Mouse (Mus musculus): ENCODE results near the gene Ctrl.
"Not testable (repeated sequence)": the region's sequence is repeated elsewhere in the genome, so short reads cannot be mapped to it uniquely, and the experiment has no call there.

The Ctrl gene

DNA sequence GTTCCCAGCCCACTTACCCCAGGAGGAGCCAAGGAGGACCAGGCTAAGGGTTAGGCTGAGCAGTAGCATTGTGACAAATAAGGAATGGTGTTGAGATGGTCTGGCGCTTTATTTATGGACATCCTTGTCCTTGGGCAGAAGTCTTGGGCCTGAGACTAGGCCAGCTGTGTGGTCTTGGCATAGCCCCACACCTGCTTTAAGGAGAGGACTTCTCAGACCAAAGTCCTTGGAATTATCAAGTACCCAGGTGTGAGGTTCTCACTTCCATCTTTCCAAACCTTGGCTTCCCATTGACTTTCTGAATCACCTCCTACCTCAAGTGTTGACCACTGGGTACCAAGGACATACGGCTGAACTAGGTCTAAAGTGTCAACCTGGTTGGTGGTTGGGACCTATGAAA lies at the start of gene Ctrl:
Ctrl (minus strand) TSS at position 101 of the 400 bp plus-strand sequence.
- in situ Hi-C loops (cut with MboI; ENCODE audit: low pct_unique_long_range_greater_than_20kb in 1 of 2, low sequenced_read_pairs in 2 of 2, unreplicated experiment in 1 of 2), result no loop called here

DNA sequence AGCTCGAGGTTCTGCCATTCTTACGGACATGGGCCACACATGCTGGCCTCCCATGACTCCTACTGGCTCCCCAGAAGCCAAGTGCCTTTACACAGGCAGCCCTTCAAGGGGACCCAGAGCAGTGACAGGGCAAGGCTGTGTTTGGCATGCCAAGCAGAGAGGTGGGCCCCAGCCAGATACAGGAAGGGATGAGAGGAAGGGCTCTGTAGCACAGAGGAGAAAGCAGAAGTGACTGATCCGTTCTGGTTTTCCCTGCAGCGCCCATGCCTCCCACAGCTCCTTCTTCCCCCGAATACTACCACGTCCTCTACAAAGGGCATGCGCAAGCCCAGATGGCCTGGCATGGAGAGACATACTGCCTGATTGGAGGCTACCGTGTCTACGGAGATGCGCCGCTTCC lies 49.7 kb upstream of the Ctrl start:
- in situ Hi-C loops (cut with MboI; ENCODE audit: low pct_unique_long_range_greater_than_20kb in 1 of 2, low sequenced_read_pairs in 2 of 2, unreplicated experiment in 1 of 2), result not testable (repeated sequence)

DNA sequence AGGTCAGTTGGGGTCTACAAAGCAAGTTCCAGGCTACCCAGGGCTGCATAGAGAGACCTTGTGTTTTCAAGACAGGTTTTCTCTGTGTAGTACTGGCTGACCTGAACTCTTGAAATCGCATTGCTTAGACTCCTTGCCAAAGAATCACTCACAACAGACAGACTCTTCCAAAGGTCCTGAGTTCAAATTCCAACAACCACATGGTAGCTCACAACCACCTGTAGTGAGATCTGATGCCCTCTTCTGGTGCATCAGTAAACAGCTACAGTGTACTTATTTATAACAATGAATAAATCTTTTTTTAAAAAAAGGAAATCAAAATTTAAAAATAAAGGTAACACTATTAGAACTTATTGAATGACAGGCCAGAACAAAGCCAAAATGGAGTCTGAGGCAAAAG lies 47.5 kb upstream of the Ctrl start:
- in situ Hi-C loops (cut with MboI; ENCODE audit: low pct_unique_long_range_greater_than_20kb in 1 of 2, low sequenced_read_pairs in 2 of 2, unreplicated experiment in 1 of 2), result no loop called here

DNA sequence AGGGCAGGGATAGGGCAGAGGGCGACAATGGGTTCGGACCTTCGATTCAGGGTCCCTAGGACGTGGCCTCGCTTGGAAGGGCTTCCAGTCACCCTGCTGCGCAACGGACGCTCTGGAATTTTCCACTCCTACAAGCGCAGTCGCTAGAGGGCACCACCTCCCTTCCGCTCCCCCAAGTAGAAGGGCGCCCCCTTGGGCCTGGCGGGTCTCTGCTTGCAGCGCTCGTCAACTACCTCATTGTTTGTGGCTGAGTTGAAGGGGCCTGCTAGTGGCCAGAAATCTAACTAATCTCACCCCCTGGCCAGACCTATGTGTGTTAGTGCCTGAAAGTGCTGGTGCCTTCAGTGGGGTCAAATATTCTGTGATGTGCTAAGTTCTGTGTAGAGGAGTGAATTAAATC lies 45.7 kb upstream of the Ctrl start, which contains the start of gene Dpep3:
Dpep3 (minus strand) TSS at position 105 of the 400 bp plus-strand sequence.
- in situ Hi-C loops (cut with MboI; ENCODE audit: low pct_unique_long_range_greater_than_20kb in 1 of 2, low sequenced_read_pairs in 2 of 2, unreplicated experiment in 1 of 2), result no loop called here

DNA sequence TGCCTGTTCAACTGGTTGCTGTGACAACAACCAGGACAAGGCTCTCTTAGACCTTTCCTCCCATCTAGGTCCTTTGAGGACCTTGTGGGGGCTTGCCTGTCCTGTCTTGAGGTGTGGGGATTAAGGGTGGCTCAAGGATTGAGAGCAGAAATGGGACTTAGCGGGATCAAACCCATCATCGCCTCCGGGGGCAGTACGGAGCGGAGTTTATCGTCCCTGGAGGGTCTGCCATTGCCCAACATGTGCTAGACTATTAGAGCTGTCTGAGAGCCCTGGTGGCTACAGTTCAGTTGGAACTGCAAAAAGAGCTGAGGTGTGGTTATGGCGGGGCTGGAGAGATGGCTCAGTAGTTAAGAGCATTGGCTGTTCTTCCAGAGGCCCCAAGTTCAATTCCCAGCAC lies 41.7 kb upstream of the Ctrl start:
- in situ Hi-C loops (cut with MboI; ENCODE audit: low pct_unique_long_range_greater_than_20kb in 1 of 2, low sequenced_read_pairs in 2 of 2, unreplicated experiment in 1 of 2), result no loop called here

DNA sequence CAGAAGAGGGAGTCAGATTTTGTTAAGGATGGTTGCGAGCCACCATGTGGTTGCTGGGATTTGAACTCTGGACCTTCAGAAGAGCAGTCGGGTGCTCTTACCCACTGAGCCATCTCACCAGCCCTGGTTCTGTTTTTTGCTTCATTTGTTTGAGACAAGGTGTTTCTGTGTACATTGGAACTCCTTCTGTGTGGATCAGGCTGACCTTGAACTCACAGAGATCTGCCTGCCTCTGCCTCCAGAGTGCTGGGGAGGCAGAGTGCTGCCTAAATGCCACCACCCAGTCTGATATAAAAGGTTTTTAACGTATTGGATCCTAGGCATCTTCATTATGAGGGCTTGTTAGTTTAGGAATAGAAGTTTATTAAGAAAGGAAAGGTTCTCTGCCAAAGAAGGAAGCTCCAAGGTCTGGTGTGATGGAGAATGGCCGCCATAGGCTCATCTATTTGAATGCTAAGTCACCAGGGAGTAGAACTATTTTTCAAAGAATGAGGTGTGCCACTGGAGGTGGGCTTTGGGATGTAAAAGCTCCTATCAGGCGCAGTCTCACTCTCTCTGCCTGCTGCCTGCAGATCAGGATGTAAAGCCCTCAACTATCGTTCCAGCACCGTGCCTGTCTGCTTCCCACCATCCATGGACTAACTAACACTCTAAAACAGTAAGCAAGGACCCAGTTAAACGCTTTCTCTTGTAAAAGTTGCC lies 37.5 kb upstream of the Ctrl start:
- in situ Hi-C loops (cut with MboI; ENCODE audit: low pct_unique_long_range_greater_than_20kb in 1 of 2, low sequenced_read_pairs in 2 of 2, unreplicated experiment in 1 of 2), result no loop called here

DNA sequence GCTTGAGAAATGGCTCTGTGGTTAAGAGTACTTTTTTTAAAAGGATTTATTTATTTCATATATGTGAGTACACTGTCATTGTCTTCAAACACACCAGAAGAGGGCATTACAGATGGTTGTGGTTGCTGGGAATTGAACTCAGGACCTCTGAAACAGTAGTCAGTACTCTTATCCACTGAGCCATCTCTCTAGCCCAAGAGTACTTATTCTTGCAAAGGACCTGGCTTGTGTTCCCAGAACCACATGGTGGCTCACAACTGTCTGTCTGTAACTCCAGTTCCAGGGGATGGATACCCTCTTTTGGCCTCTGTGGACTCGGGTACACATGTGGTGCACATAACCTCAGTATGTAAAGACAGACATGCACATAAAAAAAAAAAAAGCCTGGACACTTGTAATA lies 35.7 kb upstream of the Ctrl start:
- in situ Hi-C loops (cut with MboI; ENCODE audit: low pct_unique_long_range_greater_than_20kb in 1 of 2, low sequenced_read_pairs in 2 of 2, unreplicated experiment in 1 of 2), result no loop called here

DNA sequence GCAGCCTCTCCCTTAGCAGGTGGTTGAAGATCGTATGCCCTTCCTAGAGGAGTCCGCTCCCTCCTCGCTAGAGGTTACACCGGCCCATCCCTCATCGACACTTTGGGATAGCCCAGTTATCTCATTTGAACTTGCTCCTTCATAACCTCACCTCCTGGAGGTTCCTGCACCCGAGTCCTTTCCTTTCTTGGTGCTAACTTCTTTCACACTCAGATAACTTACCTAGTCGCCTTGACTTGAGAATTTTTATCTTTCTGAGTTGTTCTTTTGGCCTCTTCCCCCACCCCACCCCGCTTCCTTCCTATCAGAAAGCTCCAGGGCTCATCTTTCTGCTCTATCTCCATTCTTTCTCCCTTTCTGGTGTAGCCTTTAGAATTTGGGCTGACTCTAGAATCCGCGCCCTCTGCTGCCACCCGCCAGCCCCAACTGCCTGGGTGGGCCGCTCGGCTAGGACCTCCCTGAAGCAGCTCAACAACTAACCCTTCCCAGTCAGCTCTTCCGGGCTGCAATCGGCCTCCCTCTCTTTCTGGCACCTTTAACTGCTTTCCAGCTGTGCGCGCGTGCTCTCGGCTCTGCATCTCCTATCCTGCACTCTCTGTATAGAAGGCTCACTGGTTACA lies 33.1 kb upstream of the Ctrl start:
- in situ Hi-C loops (cut with MboI; ENCODE audit: low pct_unique_long_range_greater_than_20kb in 1 of 2, low sequenced_read_pairs in 2 of 2, unreplicated experiment in 1 of 2), result no loop called here

DNA sequence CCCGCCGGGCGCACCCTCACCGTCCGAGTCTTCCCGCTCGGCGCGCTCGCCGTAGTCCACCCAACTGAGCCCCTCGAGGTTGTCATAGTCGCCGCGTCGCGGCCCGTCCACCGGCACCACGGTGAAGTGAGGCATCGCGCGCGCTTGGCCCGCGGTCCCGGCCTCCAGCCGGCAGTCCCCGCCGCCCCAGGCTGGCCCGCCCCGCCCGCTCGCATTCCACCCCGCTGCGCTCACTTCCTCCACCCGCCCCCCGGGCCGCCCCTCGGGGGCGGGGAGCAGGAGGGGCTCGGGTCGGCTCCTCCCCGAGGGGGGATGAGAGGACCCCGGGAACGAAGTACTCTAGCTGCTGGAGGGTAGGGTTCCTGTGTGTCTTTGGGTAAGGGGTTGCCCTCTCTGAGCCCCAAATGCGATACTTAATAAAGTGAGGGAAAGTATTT lies 32.3 kb upstream of the Ctrl start, which contains the start of gene Slc12a4:
Slc12a4 (minus strand) TSS at position 193 of the 437 bp plus-strand sequence.
- in situ Hi-C loops (cut with MboI; ENCODE audit: low pct_unique_long_range_greater_than_20kb in 1 of 2, low sequenced_read_pairs in 2 of 2, unreplicated experiment in 1 of 2), result no loop called here

DNA sequence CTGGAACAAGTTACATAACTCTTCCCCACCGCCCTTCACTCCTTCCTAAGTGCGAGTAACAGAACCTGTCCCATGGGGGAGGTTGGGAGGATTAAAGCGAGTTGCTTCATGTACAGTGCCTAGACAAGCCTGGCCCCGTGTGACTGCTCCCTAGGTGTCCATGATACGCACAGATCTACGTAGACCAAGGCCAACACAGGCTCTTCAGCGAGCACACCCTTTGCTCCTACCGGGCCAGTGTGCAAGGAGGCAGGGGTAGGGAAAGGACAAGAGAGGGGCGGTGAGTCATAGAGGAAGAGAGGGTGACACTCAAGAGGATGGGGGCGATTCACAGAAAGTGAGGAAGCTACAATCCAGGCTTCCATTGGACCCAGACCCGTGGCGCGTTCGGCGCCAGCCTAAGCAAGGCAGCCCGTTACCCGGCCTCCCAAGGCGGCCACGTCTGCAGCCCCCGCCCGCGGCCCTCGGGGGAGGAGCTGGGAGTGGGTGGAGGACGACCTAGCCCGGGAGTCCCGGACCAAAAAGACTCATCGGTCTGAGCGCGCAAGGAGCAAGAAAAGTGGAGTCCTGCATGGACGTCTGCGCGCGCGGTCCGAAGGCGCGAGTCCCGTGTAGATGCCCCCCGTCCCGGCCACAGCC lies 31.7 kb upstream of the Ctrl start:
- in situ Hi-C loops (cut with MboI; ENCODE audit: low pct_unique_long_range_greater_than_20kb in 1 of 2, low sequenced_read_pairs in 2 of 2, unreplicated experiment in 1 of 2), result no loop called here

DNA sequence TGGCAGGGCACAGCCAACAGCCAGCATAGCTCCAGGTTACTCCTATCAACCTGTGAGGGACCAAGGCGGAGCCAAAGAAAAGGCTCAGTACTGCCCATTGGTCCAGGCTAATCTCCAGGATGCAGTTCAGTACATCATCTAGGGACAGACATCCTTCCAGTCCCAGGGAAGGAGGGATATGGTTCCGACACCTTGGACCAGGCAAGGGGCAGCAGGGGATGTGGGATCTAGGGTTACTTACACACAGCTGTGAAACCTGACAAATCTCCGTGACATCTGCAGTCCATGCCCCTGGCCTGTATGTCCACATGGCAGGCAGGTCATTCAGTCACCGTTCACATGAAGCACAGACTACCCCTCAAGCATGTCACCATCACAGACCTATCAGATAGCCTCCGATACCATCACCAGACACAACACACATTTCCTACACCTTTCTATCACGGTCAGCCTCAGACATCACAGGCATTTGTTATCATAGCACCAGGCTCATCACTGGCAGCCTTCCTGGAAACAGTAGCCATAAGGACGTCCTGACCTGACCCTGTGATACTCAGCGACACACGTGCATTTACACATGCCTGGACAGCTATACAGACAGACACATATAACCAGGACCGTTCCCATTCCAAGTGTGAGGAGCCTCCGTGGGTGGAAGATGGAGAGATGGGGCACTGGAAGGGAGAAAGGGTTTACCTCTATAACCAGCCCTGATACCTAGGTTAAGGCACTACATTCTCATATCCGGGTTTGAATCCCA lies 31.0 kb upstream of the Ctrl start:
- in situ Hi-C loops (cut with MboI; ENCODE audit: low pct_unique_long_range_greater_than_20kb in 1 of 2, low sequenced_read_pairs in 2 of 2, unreplicated experiment in 1 of 2), result no loop called here

DNA sequence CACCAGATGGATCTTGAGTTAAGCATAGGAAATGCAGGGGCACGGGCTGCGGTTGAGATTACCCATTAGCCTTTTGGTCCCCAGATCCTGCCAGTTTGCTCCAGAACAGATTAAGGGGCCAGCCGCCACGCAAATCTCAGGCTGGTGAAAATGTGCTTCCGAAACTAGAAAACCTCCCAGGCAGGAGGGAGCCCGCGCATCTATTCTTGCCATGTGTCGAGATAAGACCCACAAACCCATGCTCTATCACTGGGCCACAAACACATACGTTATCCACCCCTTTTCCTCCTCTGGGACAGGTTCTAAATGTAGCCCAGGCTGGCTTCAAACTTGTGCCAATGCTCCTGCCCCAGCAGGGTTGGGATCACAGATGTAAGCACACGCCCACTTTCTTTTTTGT lies 27.9 kb upstream of the Ctrl start:
- in situ Hi-C loops (cut with MboI; ENCODE audit: low pct_unique_long_range_greater_than_20kb in 1 of 2, low sequenced_read_pairs in 2 of 2, unreplicated experiment in 1 of 2), result no loop called here

DNA sequence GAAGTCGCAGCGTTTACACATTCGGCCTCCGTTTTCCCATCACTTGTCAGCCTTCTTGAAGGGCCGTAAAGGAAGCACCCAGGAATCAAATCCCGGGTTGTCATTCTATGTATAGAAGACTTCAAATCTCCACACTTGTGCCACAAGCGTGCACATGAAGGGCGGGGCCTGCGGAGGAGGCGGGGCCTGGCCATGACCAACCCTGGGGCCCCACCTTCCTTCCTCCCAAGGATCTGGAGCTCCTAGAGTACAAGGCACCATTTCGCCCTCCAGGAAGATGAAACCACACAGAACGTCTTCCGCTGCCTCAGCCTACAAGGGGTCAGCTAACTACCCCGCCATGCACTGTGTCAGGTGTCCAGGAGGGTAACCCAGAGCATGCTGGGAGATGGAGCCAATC lies 27.4 kb upstream of the Ctrl start:
- in situ Hi-C loops (cut with MboI; ENCODE audit: low pct_unique_long_range_greater_than_20kb in 1 of 2, low sequenced_read_pairs in 2 of 2, unreplicated experiment in 1 of 2), result no loop called here

DNA sequence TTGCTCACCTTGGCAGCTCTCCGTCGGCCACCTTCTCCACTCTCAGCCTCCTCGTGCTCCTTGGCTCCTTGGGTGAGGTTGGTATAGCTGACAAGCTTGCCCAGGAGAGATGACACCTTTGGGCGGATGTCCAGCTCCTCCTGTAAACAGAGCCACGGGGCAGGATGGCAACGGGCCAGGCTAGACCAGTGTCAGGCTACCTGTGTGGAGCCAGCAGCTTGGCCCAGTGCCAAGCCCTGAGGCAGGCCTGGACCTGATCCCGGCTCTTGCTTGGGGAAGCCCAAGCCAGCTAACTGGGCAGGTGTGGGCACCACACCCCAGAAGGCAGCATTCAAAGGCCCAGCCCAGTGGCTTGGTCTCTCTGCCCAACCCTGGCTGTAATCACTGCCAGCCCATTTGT lies 25.7 kb upstream of the Ctrl start:
- in situ Hi-C loops (cut with MboI; ENCODE audit: low pct_unique_long_range_greater_than_20kb in 1 of 2, low sequenced_read_pairs in 2 of 2, unreplicated experiment in 1 of 2), result no loop called here

DNA sequence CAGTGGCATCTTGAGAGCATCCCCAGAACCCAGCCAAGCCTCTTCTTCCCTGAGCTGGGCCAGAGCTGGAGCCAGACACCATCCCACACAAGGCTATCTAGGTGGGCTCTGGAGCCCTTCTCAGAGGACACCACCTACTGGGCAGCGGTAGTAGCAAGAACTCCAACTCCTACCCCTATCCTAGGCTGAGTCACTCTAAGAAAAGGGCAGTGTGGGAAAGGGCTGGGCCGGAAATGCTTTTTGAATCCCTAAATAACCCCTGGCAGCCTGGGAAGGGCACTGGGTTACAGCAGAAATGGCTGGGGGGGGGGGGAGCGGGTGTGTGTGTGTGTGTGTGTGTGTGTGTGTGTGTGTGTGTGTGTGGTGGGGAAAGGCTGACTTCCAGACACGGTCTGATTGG lies 24.2 kb upstream of the Ctrl start:
- in situ Hi-C loops (cut with MboI; ENCODE audit: low pct_unique_long_range_greater_than_20kb in 1 of 2, low sequenced_read_pairs in 2 of 2, unreplicated experiment in 1 of 2), result no loop called here

DNA sequence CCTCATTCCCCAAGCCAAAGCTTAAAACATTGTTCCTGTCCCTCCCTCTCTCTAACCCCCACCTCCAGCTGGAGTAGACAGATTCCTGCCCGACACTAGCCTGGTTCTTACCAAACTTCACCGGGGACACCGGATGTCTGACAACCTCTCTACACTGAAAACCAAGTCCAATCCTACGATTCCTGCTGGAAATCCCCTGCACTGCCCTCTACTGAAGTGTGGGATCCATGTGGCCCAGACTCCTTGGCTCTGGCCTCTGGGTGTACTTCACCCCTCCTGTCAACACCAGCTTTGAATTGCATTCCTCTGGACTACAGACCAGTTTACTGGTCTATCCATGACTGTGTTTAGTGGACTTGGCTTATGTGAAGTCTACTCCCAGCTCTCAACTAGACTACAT lies 22.9 kb upstream of the Ctrl start:
- in situ Hi-C loops (cut with MboI; ENCODE audit: low pct_unique_long_range_greater_than_20kb in 1 of 2, low sequenced_read_pairs in 2 of 2, unreplicated experiment in 1 of 2), result no loop called here

DNA sequence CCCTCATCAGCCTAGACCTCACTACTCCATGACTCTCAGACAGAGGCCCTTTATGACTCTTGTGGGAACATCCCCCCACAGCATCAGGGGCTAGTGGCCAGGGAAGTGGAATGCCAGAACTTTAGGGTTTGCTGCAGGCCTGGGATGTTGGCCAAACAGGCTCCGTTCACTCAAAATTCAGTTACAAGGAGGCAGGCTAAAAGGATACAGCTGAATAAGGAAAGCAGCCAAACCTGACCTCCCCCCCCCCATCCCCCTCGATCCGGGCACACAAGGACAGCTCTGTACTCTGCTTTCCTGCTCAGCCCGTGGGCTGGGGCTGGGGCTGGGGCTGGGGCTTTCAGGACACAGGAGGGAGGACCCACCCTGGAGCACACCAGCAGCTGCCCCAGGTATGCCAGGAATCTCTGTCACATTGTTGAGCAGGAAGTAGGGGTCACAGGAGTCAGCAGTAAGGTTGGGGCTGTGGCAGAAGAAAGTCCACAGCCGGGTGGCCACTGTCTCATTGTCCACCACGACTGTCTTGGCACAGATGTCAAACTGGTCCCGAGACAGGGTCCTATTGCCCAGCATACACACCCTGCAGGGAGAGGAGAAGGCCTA lies 17.5 kb upstream of the Ctrl start:
- in situ Hi-C loops (cut with MboI; ENCODE audit: low pct_unique_long_range_greater_than_20kb in 1 of 2, low sequenced_read_pairs in 2 of 2, unreplicated experiment in 1 of 2), result no loop called here

DNA sequence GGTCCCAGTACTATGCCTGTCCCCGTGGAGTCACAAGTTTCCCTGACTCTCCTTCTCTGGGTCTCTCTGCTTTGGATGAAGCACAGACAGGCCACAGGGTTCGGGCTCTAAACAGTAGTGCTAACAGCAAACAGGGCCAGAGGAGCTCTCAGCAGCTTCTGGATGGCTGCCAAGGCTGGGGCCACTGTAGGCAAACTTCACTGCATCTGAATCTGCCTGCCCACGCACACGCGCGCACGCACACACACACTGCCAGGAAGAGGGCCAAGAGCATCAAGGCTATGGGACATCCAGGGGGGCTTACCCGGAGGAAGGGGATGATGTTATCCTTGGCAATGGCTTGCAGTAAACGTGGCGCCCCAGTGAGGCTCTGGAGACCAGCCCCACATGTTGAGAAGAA lies 15.7 kb upstream of the Ctrl start:
- in situ Hi-C loops (cut with MboI; ENCODE audit: low pct_unique_long_range_greater_than_20kb in 1 of 2, low sequenced_read_pairs in 2 of 2, unreplicated experiment in 1 of 2), result no loop called here

DNA sequence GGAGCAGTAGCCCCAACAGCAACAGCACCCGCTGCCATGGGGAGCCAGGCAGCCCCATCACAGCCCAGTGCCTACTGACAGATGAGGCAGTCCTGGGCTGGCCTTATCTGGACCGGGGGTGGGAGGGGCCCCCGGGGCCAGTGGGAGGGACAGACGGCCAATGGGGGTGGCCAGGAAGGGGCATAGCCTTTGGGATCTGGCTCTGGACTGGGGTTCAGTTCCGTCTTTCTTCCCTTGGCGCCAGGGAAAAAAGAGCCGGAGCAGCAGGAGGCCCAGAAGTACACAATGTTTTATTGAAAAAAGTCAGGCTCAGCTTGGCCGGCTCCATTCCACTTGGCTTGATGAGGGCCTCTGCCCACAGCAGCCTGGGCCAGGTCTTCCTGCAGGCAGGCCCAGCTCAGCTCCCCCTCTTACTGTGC lies 9.7 kb upstream of the Ctrl start, which contains the start of gene Lcat:
Lcat (minus strand) TSS at position 62 of the 419 bp plus-strand sequence.
- in situ Hi-C loops (cut with MboI; ENCODE audit: low pct_unique_long_range_greater_than_20kb in 1 of 2, low sequenced_read_pairs in 2 of 2, unreplicated experiment in 1 of 2), result no loop called here
